Mouse (Mus musculus) granulocyte monocyte progenitor cell, adult 5-6 weeks (primary cell): Measurements from ENCODE around the gene Pla2r1. TPM values are rescaled to one million over a fixed set of nuclear protein-coding genes. Genes with fewer than 3 reads are reported as not detected.

Experiments
- ATAC-seq: replicated peaks from 2 replicates; pipeline ENCODE4 v1.8.0; 2016; ENCODE audit warnings: mild to moderate bottlenecking, moderate TSS enrichment, inconsistent platforms; ENCODE audit not compliant: poor library complexity, severe bottlenecking
- total RNA-seq, 2 experiments: library from RNA; stranded (forward) in 1 of 2; stranded (reverse) in 1 of 2; fragments of 200-712, 200-1000 nt in 1 of 2; fragments of >200 nt in 1 of 2; fragmentation: Nextera tagmentation in 1 of 2; gene quantifications; 2 replicates each; pipeline ENCODE4 v1.2.3; 2014 to 2017

The Pla2r1 gene
- 2.4 TPM in 1 of 2 replicates, not detected in the other for total RNA-seq (2014; fragmentation: Nextera tagmentation)
- 0.39 and 3.5 TPM in 2 replicates for total RNA-seq (2017)

DNA sequence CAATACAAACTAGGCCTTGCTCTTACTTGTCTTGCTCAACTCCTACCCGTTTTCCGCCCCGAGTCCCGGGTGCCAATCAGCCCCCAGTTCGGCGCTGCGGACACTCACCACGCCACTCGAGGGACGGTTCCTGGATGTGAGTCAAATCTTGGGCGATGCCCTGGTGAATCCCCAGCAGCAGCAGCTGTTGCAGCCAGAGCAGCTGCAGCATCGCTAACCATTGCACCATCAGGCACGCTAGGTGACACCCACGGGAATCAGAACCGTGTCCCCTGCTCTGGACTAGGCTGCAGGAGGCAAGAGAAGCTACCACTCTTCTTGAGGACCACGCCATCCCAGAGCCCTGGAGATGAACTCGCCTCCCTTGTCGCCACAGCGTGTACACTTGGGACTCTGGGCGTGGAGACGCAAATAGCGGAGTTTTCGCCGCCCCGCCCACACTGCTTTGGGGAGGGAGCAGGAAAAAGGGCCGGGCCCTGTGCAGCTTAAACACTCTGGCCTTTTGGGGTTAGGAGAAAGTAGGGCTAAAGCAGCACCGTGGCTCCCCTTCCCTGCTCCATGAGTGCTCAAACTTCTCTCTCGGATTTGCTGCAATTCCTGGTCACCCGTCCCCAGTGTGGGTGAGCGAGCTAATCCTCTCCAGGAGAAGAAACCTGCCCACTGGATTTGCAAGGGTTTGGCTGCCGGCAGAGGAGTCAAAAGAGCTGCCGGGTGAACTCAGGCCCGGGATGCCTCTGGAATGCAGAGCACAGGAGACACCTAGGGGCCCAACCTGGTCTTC lies at the start of gene Pla2r1:
Pla2r1 (minus strand) TSS at position 407 of the 781 bp plus-strand sequence.
- ATAC-seq, result peak; percentile 77

- no peak for ATAC-seq
These were observed 48.2 kb upstream of the Pla2r1 start for GRCm38 (mm10) chr2:60601326-60601725.

DNA sequence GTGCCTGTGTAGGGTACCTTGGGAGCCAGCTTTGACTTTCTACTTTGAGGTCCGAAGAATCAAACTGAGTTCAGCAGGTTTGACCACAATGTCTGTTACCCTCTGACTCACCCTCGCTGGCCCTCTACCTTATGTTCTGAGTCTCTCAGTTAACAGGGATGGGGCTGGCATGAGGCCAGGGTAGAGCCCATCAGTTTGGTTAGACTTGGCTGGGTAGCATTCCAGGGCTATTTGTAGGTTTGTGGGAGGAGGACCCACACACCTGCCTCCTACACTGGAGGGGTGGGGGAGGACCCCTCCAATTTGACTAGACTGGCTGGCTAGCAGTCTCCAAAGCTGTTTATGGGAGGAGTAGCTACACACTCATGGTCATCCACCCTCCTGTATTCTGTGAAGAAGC lies 47.8 kb upstream of the Pla2r1 start:
- ATAC-seq, result no peak

GRCm38 (mm10) chr2:60583416-60583815 lies 30.3 kb upstream of the Pla2r1 start:
- no peak for ATAC-seq

DNA sequence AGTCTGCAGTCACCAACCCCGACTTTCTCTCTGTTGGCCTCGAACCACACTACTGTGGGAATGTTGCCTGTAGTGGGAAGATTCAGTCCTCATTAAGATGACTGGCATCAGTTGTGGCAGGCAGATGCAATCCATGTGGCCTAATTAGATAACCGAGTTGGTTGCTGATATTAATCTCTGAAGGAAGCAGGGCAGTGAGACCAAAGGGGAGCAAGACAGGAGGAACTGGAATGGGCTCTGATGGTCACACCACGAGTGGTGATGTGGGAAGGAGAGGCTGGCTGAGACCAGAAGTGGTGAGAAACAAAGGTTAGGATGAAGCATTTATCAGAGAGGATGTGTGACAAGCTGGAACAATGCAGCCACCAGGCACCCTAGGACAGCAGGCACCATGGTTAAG lies 1.5 kb upstream of the Pla2r1 start:
- no peak for ATAC-seq

- 0 out of 2 replicates have a peak, but pooled peaks have one; percentile 12 for ATAC-seq
These were observed 769 bp downstream of the Pla2r1 start for GRCm38 (mm10) chr2:60552177-60552901.

GRCm38 (mm10) chr2:60551673-60552072 lies 1.4 kb downstream of the Pla2r1 start:
- no peak for ATAC-seq

DNA sequence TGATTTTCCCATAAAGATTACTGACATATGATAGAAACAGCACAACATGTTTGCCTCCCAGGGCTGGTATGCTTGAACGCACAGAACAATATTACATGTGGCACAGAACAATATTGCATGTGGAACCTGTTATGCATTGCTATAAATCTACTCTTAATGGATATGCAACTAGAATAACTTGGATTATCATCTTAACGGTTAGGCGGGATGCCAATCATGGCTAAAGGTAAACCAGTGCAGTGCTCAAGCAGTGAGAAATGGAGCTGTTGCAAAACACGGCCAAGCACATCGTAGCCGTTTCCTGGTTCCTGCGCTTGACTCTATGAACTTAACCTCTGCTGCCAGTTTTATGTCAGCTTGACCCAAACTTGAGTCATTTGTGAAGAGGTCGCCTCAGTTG lies 2.6 kb downstream of the Pla2r1 start:
- ATAC-seq, result no peak

GRCm38 (mm10) chr2:60549851-60550250 lies 3.3 kb downstream of the Pla2r1 start:
- no peak for ATAC-seq

- ATAC-seq, result no peak
These were observed 7.0 kb downstream of the Pla2r1 start for GRCm38 (mm10) chr2:60546082-60546481.

DNA sequence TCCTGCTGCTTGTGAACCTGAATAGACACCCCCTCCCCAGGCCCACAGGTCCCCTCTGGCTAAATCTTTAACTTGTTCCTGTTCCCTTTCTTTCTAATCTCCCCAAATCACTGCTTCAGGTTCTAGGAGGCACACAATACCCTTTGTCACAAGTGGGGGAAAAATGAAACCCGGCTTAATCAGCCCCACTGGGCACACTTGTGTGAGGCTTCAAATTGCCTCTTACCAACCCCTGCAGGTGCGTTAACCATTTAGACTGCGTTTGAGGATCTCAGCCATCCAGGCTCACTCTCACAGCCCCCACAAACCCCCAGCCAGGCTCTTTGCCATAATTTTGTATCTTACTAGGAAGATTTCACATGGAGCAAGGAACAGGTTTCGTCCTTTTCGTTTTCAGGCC lies 9.1 kb downstream of the Pla2r1 start:
- no peak for ATAC-seq

GRCm38 (mm10) chr2:60541745-60542144 lies 11.4 kb downstream of the Pla2r1 start:
- ATAC-seq, result no peak

DNA sequence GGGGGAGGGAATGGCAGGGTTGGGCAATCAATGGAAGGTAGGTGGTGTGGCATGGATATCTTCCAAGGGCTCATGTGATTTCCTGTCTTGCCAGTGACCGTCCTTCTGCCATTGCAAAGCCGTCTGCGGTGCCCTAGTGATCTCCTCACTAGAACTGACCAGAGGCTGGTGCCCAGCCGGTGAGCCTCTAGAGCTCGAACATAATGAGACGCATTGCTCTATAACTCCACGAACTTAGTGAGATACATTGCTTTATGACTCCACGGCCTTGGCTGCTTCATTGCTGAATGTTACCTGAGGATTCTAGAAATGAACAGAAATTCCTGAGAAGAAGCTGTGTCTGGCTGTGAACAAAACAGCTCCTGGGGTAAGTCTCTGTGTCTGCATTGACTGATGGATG lies 12.8 kb downstream of the Pla2r1 start:
- no peak for ATAC-seq

- ATAC-seq, result no peak
These were observed 14.4 kb downstream of the Pla2r1 start for GRCm38 (mm10) chr2:60538710-60539109.

DNA sequence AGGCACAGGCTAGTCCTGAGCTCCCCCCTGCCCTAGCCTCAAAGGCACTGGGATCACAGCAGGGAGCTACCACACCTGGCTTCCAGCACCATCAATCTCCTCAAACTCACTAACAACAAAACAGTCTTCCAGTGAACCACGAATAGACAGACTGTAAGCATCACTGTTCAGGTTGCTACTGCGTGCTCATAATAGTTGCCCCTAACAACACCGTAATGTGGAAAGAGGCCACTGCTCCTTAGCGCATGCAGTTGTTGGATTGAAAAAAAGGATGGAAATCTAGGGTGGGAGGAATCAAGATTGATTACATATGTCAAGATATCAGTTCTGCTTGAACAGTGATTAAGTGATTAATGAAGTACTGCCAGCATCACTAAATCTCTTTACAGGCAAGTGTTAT lies 14.8 kb downstream of the Pla2r1 start:
- ATAC-seq, result no peak

- ATAC-seq, result no peak
These were observed 18.4 kb downstream of the Pla2r1 start for GRCm38 (mm10) chr2:60534755-60535154.

DNA sequence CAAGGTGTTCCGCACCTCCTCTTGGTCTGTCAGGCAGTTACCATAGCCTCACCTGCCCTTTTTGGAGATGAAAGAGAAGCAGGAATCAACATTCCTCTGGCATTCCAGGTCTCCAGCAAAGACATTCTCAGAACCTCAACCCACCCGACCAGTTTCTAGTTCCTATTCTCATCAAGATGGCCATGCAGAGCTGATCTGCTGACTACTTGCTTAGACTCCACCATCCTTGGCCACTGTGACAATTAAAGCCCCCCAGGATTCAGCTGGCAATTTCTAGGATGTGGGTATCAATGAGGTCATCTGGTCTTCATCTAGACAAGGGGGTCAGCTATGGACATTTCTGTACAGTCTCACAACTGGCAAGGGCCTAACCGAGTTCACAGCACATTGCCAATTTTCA lies 20.1 kb downstream of the Pla2r1 start:
- ATAC-seq, result no peak

DNA sequence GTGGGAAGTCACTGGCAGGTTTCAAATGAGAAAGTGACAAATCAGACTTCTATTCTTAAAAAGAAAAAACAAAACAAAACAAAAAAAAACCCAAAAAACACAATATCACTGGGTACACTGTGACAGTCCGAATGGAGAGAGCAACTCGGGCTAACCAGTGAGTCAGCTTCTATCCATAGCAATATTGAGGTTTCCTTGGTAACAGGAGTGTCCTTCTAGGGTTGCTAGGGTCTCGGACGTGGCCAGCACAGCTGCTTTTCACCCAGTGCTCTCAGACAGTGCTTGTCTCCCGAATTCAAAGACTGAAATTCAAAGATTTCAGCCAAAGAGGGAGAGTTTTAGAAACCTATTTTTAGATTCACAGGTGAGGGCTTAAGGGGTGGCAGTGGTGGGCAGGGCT lies 20.6 kb downstream of the Pla2r1 start:
- no peak for ATAC-seq

DNA sequence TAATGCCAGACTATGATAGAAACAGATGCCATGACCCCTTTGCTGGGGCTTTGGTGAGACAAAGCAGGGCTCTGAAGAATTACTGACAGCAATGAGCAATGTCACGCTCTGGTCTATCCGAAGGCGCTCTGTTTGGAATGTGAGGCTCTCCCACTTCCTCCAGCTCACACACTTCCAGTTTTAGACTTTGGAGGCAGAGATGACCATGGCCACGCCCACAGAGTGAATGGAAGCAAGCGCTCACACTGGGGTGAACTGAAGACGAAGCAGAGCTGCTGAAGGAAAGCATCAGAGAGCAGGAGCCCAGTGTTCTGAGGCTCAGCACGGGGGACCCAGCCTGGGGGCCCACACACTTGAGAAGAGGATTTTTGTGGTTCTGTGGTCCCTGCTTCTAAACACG lies 37.3 kb downstream of the Pla2r1 start:
- ATAC-seq, result no peak

DNA sequence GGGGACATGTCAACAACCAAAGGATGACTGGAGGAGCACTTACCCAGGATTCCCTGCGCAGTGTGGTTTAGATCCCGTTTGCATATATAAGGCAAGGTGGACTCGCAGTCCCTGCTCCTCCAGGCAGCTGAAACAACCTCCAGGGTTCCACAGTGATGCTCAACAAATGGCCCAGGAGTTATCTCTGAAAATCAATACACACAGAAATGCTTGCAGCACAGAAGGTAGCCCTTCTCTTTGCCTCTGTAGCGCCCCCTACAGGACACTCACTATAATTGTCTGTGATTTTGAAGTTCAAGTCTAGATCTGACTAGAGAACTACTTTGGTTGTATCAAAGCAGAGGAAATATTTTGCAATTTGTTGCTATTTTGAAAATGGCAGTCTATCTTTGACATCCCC lies 38.2 kb downstream of the Pla2r1 start:
- ATAC-seq, result no peak

DNA sequence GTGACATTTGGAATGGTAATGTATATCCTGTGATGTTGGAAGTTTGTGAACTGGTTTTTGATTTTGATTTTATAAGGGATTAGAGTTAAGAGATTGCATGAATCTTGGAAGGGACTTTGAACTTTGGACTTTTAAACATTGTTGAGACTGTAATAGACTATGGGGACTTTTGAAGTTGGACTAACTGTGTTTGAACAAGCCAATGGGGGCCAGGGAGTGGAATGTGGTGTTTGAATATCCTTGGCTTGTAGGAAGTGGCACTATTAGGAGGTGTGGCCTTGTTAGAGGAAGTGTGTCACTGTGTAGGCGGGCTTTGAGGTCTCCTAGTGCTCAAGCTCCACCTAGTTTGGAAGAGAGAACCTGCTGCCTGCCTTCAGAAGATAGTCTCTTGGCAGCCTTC lies 42.4 kb downstream of the Pla2r1 start:
- no peak for ATAC-seq

DNA sequence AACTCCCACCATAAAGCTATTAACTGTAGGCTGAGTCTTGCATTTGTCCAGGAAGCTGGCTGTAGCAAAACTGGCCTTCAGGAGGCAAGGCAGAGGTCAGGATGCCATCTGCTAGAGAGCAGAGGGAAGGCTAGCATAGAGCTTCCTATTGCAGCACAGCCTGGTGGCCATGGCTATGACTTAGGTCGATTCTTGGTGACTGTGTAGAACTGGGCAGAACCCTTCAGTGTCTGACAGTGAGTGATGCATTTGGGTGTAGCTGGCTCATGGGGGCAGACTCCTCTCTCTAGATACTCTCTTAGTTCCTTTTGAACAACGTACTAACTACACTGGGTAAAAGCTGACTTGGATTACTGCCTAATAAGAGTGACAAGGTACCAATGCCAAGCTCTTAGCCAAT lies 48.0 kb downstream of the Pla2r1 start:
- peak; percentile 45 for ATAC-seq
